8 mouse cellular contexts compared by ENCODE assay signal in the genomic region with DNA sequence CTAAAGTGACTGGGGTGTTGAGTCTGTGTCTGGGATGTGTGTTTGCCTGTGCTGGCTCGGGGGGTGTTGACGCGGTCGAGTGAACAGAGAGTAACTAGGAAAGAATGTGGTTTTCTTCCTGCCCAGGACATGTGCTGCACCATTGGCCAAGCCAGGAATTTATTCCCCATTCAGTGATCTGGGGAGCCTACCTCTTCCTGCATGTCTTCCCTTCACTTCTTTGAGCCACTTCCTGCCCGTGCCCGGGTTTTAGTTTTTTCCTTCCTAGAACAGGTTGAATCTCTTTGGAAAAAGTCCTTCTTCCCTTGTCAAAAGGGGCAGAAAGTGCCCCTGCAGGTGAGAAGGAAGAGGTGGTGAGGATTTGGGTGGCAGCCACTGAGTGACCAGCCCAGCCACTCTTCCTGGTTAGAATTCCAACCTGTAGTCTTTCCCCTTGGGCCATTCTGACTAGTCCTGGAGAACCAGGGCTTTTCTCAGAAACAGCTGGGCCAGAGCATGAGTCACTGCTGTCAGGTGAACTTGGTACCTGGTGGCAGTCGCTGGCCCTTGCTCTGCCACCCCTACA. TPM values are rescaled to one million over a fixed set of nuclear protein-coding genes. Genes with fewer than 3 reads are reported as not detected.
DNase-seq lines count a peak whose midpoint lies in the region; ATAC-seq and TF ChIP-seq lines count a peak whose summit lies in the region.

No protein-coding gene starts in this region.

- no peaks in the 10 kb centered on the region for H3K9me3 ChIP-seq in neural tube, embryonic 11.5 days (ENCODE audit: control insufficient read depth, low read length)
- no peaks in the 10 kb centered on the region for H3K9me3 ChIP-seq in forebrain, postnatal 0 days (ENCODE audit: low read length)
- H3K9me3 ChIP-seq in kidney, postnatal 0 days (replicated peaks; ENCODE audit: low read length) = no peaks in the 10 kb centered on the region
- no peaks in the 10 kb centered on the region for H3K9me3 ChIP-seq in neural tube, embryonic 12.5 days

- peaks cover 13% of the 10 kb centered on the region for H3K4me1 ChIP-seq in neural tube, embryonic 11.5 days (ENCODE audit: control insufficient read depth, insufficient read depth, low read length)
- H3K4me1 ChIP-seq in forebrain, postnatal 0 days (ENCODE audit: insufficient read depth) = peaks cover 11% of the 10 kb centered on the region; the same call in 1 of the 2 replicates
- 0 out of 2 replicates have a peak, but pooled peaks cover 11% of the 10 kb centered on the region for H3K4me1 ChIP-seq in kidney, postnatal 0 days (replicated peaks; ENCODE audit: insufficient read depth, low read length)
- peaks cover 26% of the 10 kb centered on the region for H3K4me1 ChIP-seq in neural tube, embryonic 12.5 days

- peaks cover 10% of the 10 kb centered on the region for H3K36me3 ChIP-seq in neural tube, embryonic 11.5 days (ENCODE audit: control insufficient read depth, insufficient read depth, low read length)
- H3K36me3 ChIP-seq in forebrain, postnatal 0 days (ENCODE audit: insufficient read depth) = peaks cover 15% of the 10 kb centered on the region; the same call in 1 of the 2 replicates
- H3K36me3 ChIP-seq in kidney, postnatal 0 days (ENCODE audit: insufficient read depth, low read length) = 0 out of 2 replicates have a peak, but pooled peaks cover 10% of the 10 kb centered on the region
- H3K36me3 ChIP-seq in neural tube, embryonic 12.5 days = peaks cover 18% of the 10 kb centered on the region

- peak overlapping the region; percentile 71 for H3K4me3 ChIP-seq in neural tube, embryonic 11.5 days (ENCODE audit: low read depth, low read length)
- peak overlapping the region; percentile 90 for H3K4me3 ChIP-seq in forebrain, postnatal 0 days (ENCODE audit: low read depth, low read length)
- peak overlapping the region; percentile 73 for H3K4me3 ChIP-seq in kidney, postnatal 0 days (replicated peaks; ENCODE audit: low read depth, low read length)
- H3K4me3 ChIP-seq in neural tube, embryonic 12.5 days = peak overlapping the region; percentile 73

- H3K27me3 ChIP-seq in neural tube, embryonic 11.5 days (ENCODE audit: control insufficient read depth, insufficient read depth, low read length) = no peaks in the 10 kb centered on the region
- H3K27me3 ChIP-seq in forebrain, postnatal 0 days (ENCODE audit: insufficient read depth, low read length) = no peaks in the 10 kb centered on the region
- H3K27me3 ChIP-seq in kidney, postnatal 0 days (ENCODE audit: insufficient read depth, low read length) = no peaks in the 10 kb centered on the region
- no peaks in the 10 kb centered on the region for H3K27me3 ChIP-seq in neural tube, embryonic 12.5 days (replicated peaks)

- no peak for ATAC-seq in neural tube, embryonic 11.5 days (ENCODE audit: insufficient read depth, low FRiP score, low TSS enrichment)
- no peak for ATAC-seq in forebrain, postnatal 0 days
- no peak for ATAC-seq in kidney, postnatal 0 days (replicated peaks; ENCODE audit: low FRiP score, low read depth)
- ATAC-seq in neural tube, embryonic 12.5 days (ENCODE audit: low FRiP score, low read depth) = no peak
- ATAC-seq in frontal cortex, adult (ENCODE audit: low TSS enrichment) = no peak

- DNase-seq in neural tube, embryonic 11.5 days (ENCODE audit: low spot score) = no peak
- DNase-seq in neural tube, embryonic 10.5 days (ENCODE audit: extremely low spot score, low spot score) = no peak
- no peak for DNase-seq in forebrain, postnatal 0 days
- peak; percentile 71 for DNase-seq in kidney, postnatal 0 days (ENCODE audit: low spot score)
- DNase-seq in left cerebral cortex, postnatal 10 days (ENCODE audit: extremely low spot score in 1 of 2, low spot score in 2 of 2) = no peak
- DNase-seq in testis, postnatal 10 days (ENCODE audit: low spot score) = no peak

- TF ChIP-seq CTCF in forebrain, postnatal 0 days (IDR thresholded peaks at IDR 0.05; ENCODE audit: low read depth) = no peak
- 0 out of 2 replicates have a peak, but pooled peaks have one; percentile 3 for TF ChIP-seq CTCF in kidney, postnatal 0 days (IDR thresholded peaks at IDR 0.05; ENCODE audit: low read depth)

- WGBS in neural tube, embryonic 11.5 days = 70% methylated on average over 7 of the region's 7 CpGs
- WGBS in forebrain, postnatal 0 days = 50% methylated on average over 7 of the region's 7 CpGs
- WGBS in kidney, postnatal 0 days = 21% methylated on average over 7 of the region's 7 CpGs
- WGBS in neural tube, embryonic 12.5 days = 52% methylated on average over 7 of the region's 7 CpGs

- intact Hi-C loops in left cerebral cortex, postnatal 10 days (cut with DNase I) = no loop called here

- H3K4me2 ChIP-seq in neural tube, embryonic 11.5 days (ENCODE audit: low read depth) = peak overlapping the region; percentile 80
- H3K4me2 ChIP-seq in forebrain, postnatal 0 days (ENCODE audit: low read depth) = peak overlapping the region; percentile 93
- H3K4me2 ChIP-seq in kidney, postnatal 0 days (ENCODE audit: low read length) = peak overlapping the region; percentile 85
- peak overlapping the region; percentile 81 for H3K4me2 ChIP-seq in neural tube, embryonic 12.5 days (replicated peaks)

- peak overlapping the region; percentile 55; the same call in 1 of the 2 replicates for H3K9ac ChIP-seq in neural tube, embryonic 11.5 days (ENCODE audit: low read length)
- peak overlapping the region; percentile 84 for H3K9ac ChIP-seq in forebrain, postnatal 0 days
- peak overlapping the region; percentile 79; the same call in 1 of the 2 replicates for H3K9ac ChIP-seq in kidney, postnatal 0 days (ENCODE audit: low read depth, low read length)
- H3K9ac ChIP-seq in neural tube, embryonic 12.5 days = peak overlapping the region; percentile 79

- no peak overlapping the region for H3K27ac ChIP-seq in neural tube, embryonic 11.5 days (ENCODE audit: low read depth, low read length)
- no peak overlapping the region for H3K27ac ChIP-seq in forebrain, postnatal 0 days (ENCODE audit: low read depth, low read length)
- H3K27ac ChIP-seq in kidney, postnatal 0 days = peak overlapping the region; percentile 87
- no peak overlapping the region for H3K27ac ChIP-seq in neural tube, embryonic 12.5 days

RNA-seq across cellular contexts. Expression of gene Ell, which starts 1.3 kb away (rescaled TPM):
- 18.8 and 22.2 TPM in 2 replicates for polyA plus RNA-seq in neural tube, embryonic 11.5 days (2014; fragmentation: Nextera tagmentation; extraction: Ambion mirVana)
- 16.2 and 18.4 TPM in 2 replicates for total RNA-seq in forebrain, postnatal 0 days (2014; rRNA removed)
- polyA plus RNA-seq in forebrain, postnatal 0 days (2015; fragmentation: Nextera tagmentation; extraction: Ambion mirVana) = 9.7 and 11.0 TPM in 2 replicates
- 14.9 and 17.1 TPM in 2 replicates for polyA plus RNA-seq in kidney, postnatal 0 days (2015; fragmentation: Nextera tagmentation; extraction: Ambion mirVana)
- 17.8 and 19.5 TPM in 2 replicates for polyA plus RNA-seq in neural tube, embryonic 12.5 days (2016; fragmentation: Nextera tagmentation; extraction: Ambion mirVana)
- 10 to 100 TPM; 15.1 to 18.5 TPM for total RNA-seq in left cerebral cortex, postnatal 10 days (2021)

RNA-seq across cellular contexts. Expression of gene Kxd1, which starts 12.8 kb away (rescaled TPM):
- polyA plus RNA-seq in neural tube, embryonic 11.5 days (2014; fragmentation: Nextera tagmentation; extraction: Ambion mirVana) = 49.8 and 53.8 TPM in 2 replicates
- total RNA-seq in forebrain, postnatal 0 days (2014; rRNA removed) = 39.1 and 43.5 TPM in 2 replicates
- polyA plus RNA-seq in forebrain, postnatal 0 days (2015; fragmentation: Nextera tagmentation; extraction: Ambion mirVana) = 51.6 and 51.9 TPM in 2 replicates
- polyA plus RNA-seq in kidney, postnatal 0 days (2015; fragmentation: Nextera tagmentation; extraction: Ambion mirVana) = 81.3 and 81.8 TPM in 2 replicates
- polyA plus RNA-seq in neural tube, embryonic 12.5 days (2016; fragmentation: Nextera tagmentation; extraction: Ambion mirVana) = 45.5 and 50.3 TPM in 2 replicates
- 10 to 100 TPM; 37.5 to 41.2 TPM for total RNA-seq in left cerebral cortex, postnatal 10 days (2021)

RNA-seq across cellular contexts. Expression of gene Fkbp8, which starts 13.1 kb away (rescaled TPM):
- polyA plus RNA-seq in neural tube, embryonic 11.5 days (2014; fragmentation: Nextera tagmentation; extraction: Ambion mirVana) = 243 and 252 TPM in 2 replicates
- total RNA-seq in forebrain, postnatal 0 days (2014; rRNA removed) = 559 and 592 TPM in 2 replicates
- polyA plus RNA-seq in forebrain, postnatal 0 days (2015; fragmentation: Nextera tagmentation; extraction: Ambion mirVana) = 385 and 426 TPM in 2 replicates
- 249 and 255 TPM in 2 replicates for polyA plus RNA-seq in kidney, postnatal 0 days (2015; fragmentation: Nextera tagmentation; extraction: Ambion mirVana)
- polyA plus RNA-seq in neural tube, embryonic 12.5 days (2016; fragmentation: Nextera tagmentation; extraction: Ambion mirVana) = 349 and 353 TPM in 2 replicates
- 100 to 1,000 TPM; 361 to 375 TPM for total RNA-seq in left cerebral cortex, postnatal 10 days (2021)

RNA-seq across cellular contexts. Expression of gene Uba52, which starts 30.0 kb away (rescaled TPM):
- polyA plus RNA-seq in neural tube, embryonic 11.5 days (2014; fragmentation: Nextera tagmentation; extraction: Ambion mirVana) = 809 and 814 TPM in 2 replicates
- 459 and 595 TPM in 2 replicates for total RNA-seq in forebrain, postnatal 0 days (2014; rRNA removed)
- polyA plus RNA-seq in forebrain, postnatal 0 days (2015; fragmentation: Nextera tagmentation; extraction: Ambion mirVana) = 808 and 1,035 TPM in 2 replicates
- 1,111 and 1,265 TPM in 2 replicates for polyA plus RNA-seq in kidney, postnatal 0 days (2015; fragmentation: Nextera tagmentation; extraction: Ambion mirVana)
- polyA plus RNA-seq in neural tube, embryonic 12.5 days (2016; fragmentation: Nextera tagmentation; extraction: Ambion mirVana) = 766 and 781 TPM in 2 replicates
- total RNA-seq in left cerebral cortex, postnatal 10 days (2021) = 1,000 to 10,000 TPM in 1 of 2 experiments, 100 to 1,000 TPM in 1; 991 to 1,007 TPM

RNA-seq across cellular contexts. Expression of gene Rex1bd, which starts 34.0 kb away (rescaled TPM):
- 118 and 132 TPM in 2 replicates for polyA plus RNA-seq in neural tube, embryonic 11.5 days (2014; fragmentation: Nextera tagmentation; extraction: Ambion mirVana)
- total RNA-seq in forebrain, postnatal 0 days (2014; rRNA removed) = 130 and 148 TPM in 2 replicates
- 200 and 247 TPM in 2 replicates for polyA plus RNA-seq in forebrain, postnatal 0 days (2015; fragmentation: Nextera tagmentation; extraction: Ambion mirVana)
- 140 TPM in 2 replicates for polyA plus RNA-seq in kidney, postnatal 0 days (2015; fragmentation: Nextera tagmentation; extraction: Ambion mirVana)
- polyA plus RNA-seq in neural tube, embryonic 12.5 days (2016; fragmentation: Nextera tagmentation; extraction: Ambion mirVana) = 123 and 135 TPM in 2 replicates
- total RNA-seq in left cerebral cortex, postnatal 10 days (2021) = 100 to 1,000 TPM in 1 of 2 experiments, 10 to 100 TPM in 1; 95.1 to 106 TPM
